Mouse (Mus musculus) spleen, postnatal 0 days (tissue): ENCODE results near the gene Hrct1. TPM values are rescaled to one million over a fixed set of nuclear protein-coding genes. Genes with fewer than 3 reads are reported as not detected.

Experiments used
- polyA plus RNA-seq: library from polyadenylated mRNA; unstranded; fragments of >200 nt; fragmentation: Nextera tagmentation; extraction: Ambion mirVana; gene quantifications from 2 replicates; pipeline ENCODE4 v1.2.1, GENCODE M21; 2015

Hrct1 gene
- polyA plus RNA-seq = 0.17 and 0.59 TPM in 2 replicates

GRCm38 (mm10) chr4:43726995-43727394 is at the start of gene Hrct1:
Hrct1 (plus strand) TSS chr4:43727188.

DNA sequence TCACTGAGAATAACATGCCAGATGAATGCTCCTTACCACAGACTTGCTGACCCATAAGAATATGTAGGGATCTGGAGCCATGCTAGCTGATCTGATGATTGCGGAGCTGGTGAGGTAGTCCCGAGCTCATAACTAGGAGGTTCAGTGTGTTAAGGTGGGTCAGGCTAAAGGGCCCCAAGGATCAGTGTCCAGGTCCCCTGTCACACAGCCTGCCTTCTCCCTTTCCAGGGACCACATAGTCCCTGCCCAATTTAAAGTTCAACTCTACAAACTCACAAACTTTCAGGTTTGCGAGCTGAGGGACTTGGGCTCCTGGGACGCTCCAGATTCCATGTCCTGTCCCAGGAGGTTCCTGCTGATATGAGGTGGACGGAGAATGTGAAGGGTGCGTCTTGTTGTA is 26.3 kb upstream of the Hrct1 start, which contains the start of gene Olfr70:
Olfr70 (minus strand) TSS at position 101 of the 400 bp plus-strand sequence.

GRCm38 (mm10) chr4:43709869-43710268 is 17.1 kb upstream of the Hrct1 start, which contains the start of gene Olfr71:
Olfr71 (minus strand) TSS chr4:43710255.

DNA sequence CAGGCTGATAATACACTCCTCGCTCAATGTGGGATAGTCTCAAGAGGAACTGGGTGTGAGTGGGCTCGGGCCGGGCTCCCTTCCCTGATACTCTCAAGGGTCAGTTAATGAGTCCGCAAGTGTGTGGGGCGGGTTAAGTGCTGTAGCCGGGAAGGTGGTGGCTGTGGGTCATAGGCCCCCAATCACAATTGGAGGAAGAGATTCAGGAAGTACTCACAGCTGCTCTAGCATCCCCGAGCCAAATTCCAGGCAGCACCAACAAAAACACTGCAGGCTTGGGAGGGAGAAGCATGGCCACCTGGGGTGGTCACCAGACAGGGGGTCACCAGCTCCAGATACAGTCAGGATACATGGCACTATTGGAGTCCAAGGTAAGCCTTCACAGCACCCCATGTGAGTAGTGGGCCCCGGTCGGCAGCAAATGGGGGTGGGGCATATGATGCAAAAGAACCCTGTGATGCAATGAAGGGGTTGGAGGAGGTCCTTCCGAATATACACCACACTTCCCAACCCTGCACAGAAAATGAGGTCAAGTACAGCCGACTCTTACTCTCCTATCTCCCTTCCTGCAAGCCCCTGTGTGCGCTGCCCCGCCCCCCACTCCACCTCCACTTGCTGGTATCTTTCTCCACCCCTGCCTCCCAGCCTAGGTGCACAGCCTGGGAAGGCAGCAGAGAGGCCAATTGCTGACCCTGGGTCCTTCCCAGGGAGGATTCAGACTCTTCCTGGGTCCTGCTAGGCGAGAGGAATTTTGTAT is 3.0 kb downstream of the Hrct1 start, which contains the start of gene Spaar:
Spaar (plus strand) TSS at position 241 of the 757 bp plus-strand sequence.

GRCm38 (mm10) chr4:43770909-43771308 is 43.9 kb downstream of the Hrct1 start, which contains the start of gene Olfr159:
Olfr159 (minus strand) TSS chr4:43771009.

Other genes starting within 250 kb of the Hrct1 start
- 0.59 and 1.4 TPM in 2 replicates for gene Sit1, start 243.5 kb upstream of the Hrct1 start, polyA plus RNA-seq
- 42.9 and 45.9 TPM in 2 replicates for gene Ccdc107, start 234.3 kb upstream of the Hrct1 start, polyA plus RNA-seq
- 38.1 and 40.1 TPM in 2 replicates for gene Arhgef39, start 227.5 kb upstream of the Hrct1 start, polyA plus RNA-seq
- 3.2 and 3.7 TPM in 2 replicates for gene Car9, start 220.2 kb upstream of the Hrct1 start, polyA plus RNA-seq
- 63.0 and 70.1 TPM in 2 replicates for gene Tpm2, start 203.4 kb upstream of the Hrct1 start, polyA plus RNA-seq
- gene Creb3, start 164.9 kb upstream of the Hrct1 start, polyA plus RNA-seq = 23.7 and 33.8 TPM in 2 replicates
- 62.7 and 73.4 TPM in 2 replicates for gene Tln1, start 164.5 kb upstream of the Hrct1 start, polyA plus RNA-seq
- gene Rgp1, start 148.5 kb upstream of the Hrct1 start, polyA plus RNA-seq = 16.0 and 17.6 TPM in 2 replicates
- gene Gba2, start 148.3 kb upstream of the Hrct1 start, polyA plus RNA-seq = 16.9 and 18.2 TPM in 2 replicates
- gene Msmp, start 142.7 kb upstream of the Hrct1 start, polyA plus RNA-seq = 0.54 and 0.72 TPM in 2 replicates
- 3.3 and 4.7 TPM in 2 replicates for gene Npr2, start 95.3 kb upstream of the Hrct1 start, polyA plus RNA-seq
- gene Spag8, start 73.6 kb upstream of the Hrct1 start, polyA plus RNA-seq = 0.20 and 0.70 TPM in 2 replicates
- gene Hint2, start 70.7 kb upstream of the Hrct1 start, polyA plus RNA-seq = 73.1 and 79.8 TPM in 2 replicates
- gene Tmem8b, start 58.2 kb upstream of the Hrct1 start, polyA plus RNA-seq = 1.1 and 1.5 TPM in 2 replicates
- 1.5 and 2.0 TPM in 2 replicates for gene Fam221b, start 58.0 kb upstream of the Hrct1 start, polyA plus RNA-seq
- gene Olfr70, start 26.4 kb upstream of the Hrct1 start, polyA plus RNA-seq = not detected in 2 replicates
- not detected in 2 replicates for gene Olfr71, start 16.9 kb upstream of the Hrct1 start, polyA plus RNA-seq
- gene Spaar, start 2.8 kb downstream of the Hrct1 start, polyA plus RNA-seq = 0.07 TPM in 1 of 2 replicates, not detected in the other
- not detected in 2 replicates for gene Olfr159, start 43.8 kb downstream of the Hrct1 start, polyA plus RNA-seq
- gene Olfr156, start 96.7 kb downstream of the Hrct1 start, polyA plus RNA-seq = not detected in 2 replicates
- not detected in 2 replicates for gene Olfr157, start 113.0 kb downstream of the Hrct1 start, polyA plus RNA-seq
- not detected in 2 replicates for gene Olfr155, start 124.4 kb downstream of the Hrct1 start, polyA plus RNA-seq
- gene Reck, start 148.3 kb downstream of the Hrct1 start, polyA plus RNA-seq = 7.1 and 8.0 TPM in 2 replicates
- 49.2 and 49.6 TPM in 2 replicates for gene Glipr2, start 230.2 kb downstream of the Hrct1 start, polyA plus RNA-seq